Mouse (Mus musculus) C2C12 (cell line): ENCODE data around the gene Rapgefl1.

Experiments
- CEBPB ChIP-seq: IDR thresholded peaks from one replicate; pipeline ENCODE4 v1.6.1; 2011; ENCODE audit warnings: low read depth, mild to moderate bottlenecking, control low read depth, moderate library complexity
- CTCF ChIP-seq: IDR thresholded peaks from one replicate; pipeline ENCODE4 v1.5.1; 2011; ENCODE audit not compliant: control insufficient read depth, insufficient read depth, insufficient read length
- MAX ChIP-seq: IDR thresholded peaks from one replicate; pipeline ENCODE4 v1.6.1; 2011; ENCODE audit warnings: mild to moderate bottlenecking, control low read depth
- MYOG ChIP-seq: IDR thresholded peaks from one replicate; pipeline ENCODE4 v1.6.1; 2011; ENCODE audit not compliant: control insufficient read depth, insufficient read length; ENCODE audit errors: extremely low read depth
- USF1 ChIP-seq: IDR thresholded peaks from one replicate; pipeline ENCODE4 v1.6.1; 2011; ENCODE audit warnings: low read depth, mild to moderate bottlenecking, control low read depth, moderate library complexity

DNA sequence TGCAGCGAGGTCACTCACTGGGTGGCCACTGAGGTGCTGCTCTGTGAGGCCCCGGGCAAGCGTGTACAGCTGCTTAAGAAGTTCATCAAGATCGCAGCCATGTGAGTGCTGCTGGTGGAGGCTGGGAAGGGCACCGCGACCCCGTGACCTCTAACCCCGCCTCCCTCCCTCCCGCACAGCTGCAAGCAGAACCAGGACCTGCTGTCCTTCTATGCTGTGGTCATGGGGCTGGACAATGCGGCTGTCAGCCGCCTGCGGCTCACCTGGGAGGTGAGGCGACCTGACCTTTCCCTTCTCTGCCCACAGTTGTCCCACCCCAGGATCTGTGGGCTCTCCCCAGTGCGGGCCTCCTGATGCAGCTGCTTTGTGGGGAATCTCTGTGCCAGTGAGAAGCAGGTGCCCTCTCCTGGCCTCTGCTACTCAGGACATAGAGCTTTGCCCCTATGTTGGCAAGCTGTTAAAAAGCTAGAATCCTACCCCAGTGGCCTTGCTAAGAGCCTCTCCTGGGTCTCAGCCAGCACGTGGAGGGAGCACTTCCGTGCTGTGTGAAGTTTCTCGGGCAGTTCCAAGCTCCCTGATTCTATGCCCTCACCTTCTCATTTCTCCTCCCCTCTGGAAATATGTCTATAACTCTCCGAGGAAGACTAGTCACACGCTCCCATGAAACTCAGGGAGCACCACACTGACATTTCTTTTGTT, 12.8 kb downstream of the Rapgefl1 start:
- TF ChIP-seq CTCF (no peak), CEBPB (no peak), USF1 (no peak), MAX (no peak), MYOG (no peak)
